Mouse (Mus musculus): ENCODE data around the gene Nkg7.
A peak's percentile ranks its signal among the peaks of the same experiment; 100 is the strongest.

GRCm38 (mm10) chr7:43464864-43465343 lies 28.0 kb downstream of the Nkg7 start:
- TF ChIP-seq CTCF (IDR thresholded peaks at IDR 0.05; ENCODE audit: borderline replicate concordance, extremely low read depth, insufficient read depth, insufficient read length) = peak; percentile 33; the same call in 1 of the 2 replicates
- no peak for TF ChIP-seq POLR2A (IDR thresholded peaks at IDR 0.05; ENCODE audit: borderline replicate concordance, extremely low read depth, insufficient read depth, insufficient read length, poor library complexity, severe bottlenecking)

All from brain, embryonic 14.5 days (tissue).